Mouse (Mus musculus) bone marrow, adult 2 months (tissue): ENCODE measurements around the gene Gm17268.

ENCODE experiments used
- CTCF ChIP-seq: fragments of 200-500 bp; IDR thresholded peaks from 2 replicates; pipeline ENCODE4 v1.5.1; 2011; ENCODE audit warnings: low read length, control low read depth; ENCODE audit not compliant: control insufficient read depth, insufficient read depth
- POLR2A ChIP-seq: fragments of 200-500 bp; IDR thresholded peaks from 2 replicates; pipeline ENCODE4 v1.6.1; 2011; ENCODE audit warnings: low read depth, mild to moderate bottlenecking, control low read depth, low read length, borderline replicate concordance; ENCODE audit not compliant: control insufficient read depth

- TF ChIP-seq CTCF (no peak), POLR2A (no peak)
Measured at GRCm38 (mm10) chr11:82039132-82039660, 834 bp upstream of the Gm17268 start.
